Mouse (Mus musculus): ENCODE results near the gene Rer1.
A peak's percentile ranks its signal among the peaks of the same experiment; 100 is the strongest.
"Not testable (repeated sequence)": the region's sequence is repeated elsewhere in the genome, so short reads cannot be mapped to it uniquely, and the experiment has no call there.

Gene Rer1

GRCm38 (mm10) chr4:155113766-155114410 lies 27.7 kb upstream of the Rer1 start:
- DNase-seq, result no peak

- no peak for DNase-seq
These were observed 23.3 kb upstream of the Rer1 start for GRCm38 (mm10) chr4:155109471-155109870.

- no peak for DNase-seq
These were observed 21.7 kb upstream of the Rer1 start for GRCm38 (mm10) chr4:155107886-155108285.

GRCm38 (mm10) chr4:155098572-155098971 lies 12.4 kb upstream of the Rer1 start:
- DNase-seq, result no peak

- no peak for DNase-seq
These were observed 11.3 kb upstream of the Rer1 start for GRCm38 (mm10) chr4:155097452-155097851.

GRCm38 (mm10) chr4:155095967-155096366 lies 9.8 kb upstream of the Rer1 start:
- DNase-seq, result no peak

GRCm38 (mm10) chr4:155095238-155095900 lies 9.2 kb upstream of the Rer1 start:
- DNase-seq, result peak; percentile 90 to 92

GRCm38 (mm10) chr4:155094565-155094964 lies 8.4 kb upstream of the Rer1 start:
- DNase-seq, result peak; percentile 62 to 75

- DNase-seq, result no peak
These were observed 7.4 kb upstream of the Rer1 start for GRCm38 (mm10) chr4:155093431-155094149.

- DNase-seq, result no peak
These were observed 6.7 kb upstream of the Rer1 start for GRCm38 (mm10) chr4:155092718-155093430.

- DNase-seq, result no peak
These were observed 4.7 kb upstream of the Rer1 start for GRCm38 (mm10) chr4:155090688-155091449.

- DNase-seq, result no peak
These were observed 4.0 kb upstream of the Rer1 start for GRCm38 (mm10) chr4:155090147-155090546.

- no peak for DNase-seq
These were observed 3.1 kb upstream of the Rer1 start for GRCm38 (mm10) chr4:155089241-155089640.

GRCm38 (mm10) chr4:155085206-155086107 lies 725 bp downstream of the Rer1 start:
- DNase-seq, result no peak

GRCm38 (mm10) chr4:155084351-155084750 lies 1.8 kb downstream of the Rer1 start:
- DNase-seq, result peak in 1 of 2 experiments; percentile 49

- peak; percentile 40 to 60 for DNase-seq
These were observed 2.6 kb downstream of the Rer1 start for GRCm38 (mm10) chr4:155083553-155083952.

GRCm38 (mm10) chr4:155079666-155080065 lies 6.5 kb downstream of the Rer1 start:
- peak; percentile 50 to 63 for DNase-seq

GRCm38 (mm10) chr4:155078808-155079207 lies 7.4 kb downstream of the Rer1 start:
- DNase-seq, result not testable (repeated sequence)

GRCm38 (mm10) chr4:155076677-155077076 lies 9.5 kb downstream of the Rer1 start:
- DNase-seq, result peak; percentile 31 to 49

GRCm38 (mm10) chr4:155075813-155076212 lies 10.4 kb downstream of the Rer1 start:
- DNase-seq, result peak in 1 of 2 experiments; percentile 49

- no peak for DNase-seq
These were observed 11.0 kb downstream of the Rer1 start for GRCm38 (mm10) chr4:155075137-155075536.

All from kidney, postnatal 25 days (tissue).